Mouse (Mus musculus): ENCODE data around the gene Rad51.

GRCm38 (mm10) chr2:119182914-119183313, 70.3 kb downstream of the Rad51 start:
- TF ChIP-seq POLR2A (IDR thresholded peaks at IDR 0.05; ENCODE audit: control insufficient read depth, extremely low read depth, insufficient read depth, low read length, poor library complexity) (no peak), CTCF (IDR thresholded peaks at IDR 0.05; ENCODE audit: borderline replicate concordance, control insufficient read depth, extremely low read depth, insufficient read depth, low read length, poor library complexity) (no peak)

Data from thymus, adult 2 months (tissue).